Mouse (Mus musculus) lung, postnatal 10 days (tissue): ENCODE results near the gene Krt81.
A peak's percentile ranks its signal among the peaks of the same experiment; 100 is the strongest.

ENCODE experiments used
- DNase-seq: peaks from one replicate; pipeline ENCODE4 v3.0.0; 2021

Krt81 gene

DNA sequence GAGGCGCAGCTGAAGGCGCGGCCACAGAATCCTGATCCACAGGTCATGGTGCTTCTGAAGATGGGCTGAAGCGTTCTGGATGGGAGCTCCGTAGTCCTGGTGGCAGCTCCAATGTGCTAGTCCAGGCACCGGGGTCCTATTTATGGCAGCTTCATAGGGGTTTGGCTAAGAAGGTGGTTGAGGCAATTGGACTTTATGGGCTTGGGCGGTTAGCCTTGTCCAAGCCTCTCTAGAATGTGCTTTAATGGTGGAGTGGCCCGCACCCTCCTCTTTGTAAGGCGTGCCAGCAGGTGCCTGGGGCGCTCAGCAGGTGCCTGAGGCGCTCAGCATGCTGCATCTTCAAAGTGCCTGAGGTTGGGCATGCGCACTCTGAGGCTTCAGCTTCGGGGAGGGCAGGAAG, at the start of gene Krt81:
Gene Krt81, minus strand, starts transcription at position 101 of the 400 bp plus-strand sequence.
- DNase-seq, result no peak

GRCm38 (mm10) chr15:101508247-101508646, 44.7 kb upstream of the Krt81 start:
- peak; percentile 28 for DNase-seq

DNA sequence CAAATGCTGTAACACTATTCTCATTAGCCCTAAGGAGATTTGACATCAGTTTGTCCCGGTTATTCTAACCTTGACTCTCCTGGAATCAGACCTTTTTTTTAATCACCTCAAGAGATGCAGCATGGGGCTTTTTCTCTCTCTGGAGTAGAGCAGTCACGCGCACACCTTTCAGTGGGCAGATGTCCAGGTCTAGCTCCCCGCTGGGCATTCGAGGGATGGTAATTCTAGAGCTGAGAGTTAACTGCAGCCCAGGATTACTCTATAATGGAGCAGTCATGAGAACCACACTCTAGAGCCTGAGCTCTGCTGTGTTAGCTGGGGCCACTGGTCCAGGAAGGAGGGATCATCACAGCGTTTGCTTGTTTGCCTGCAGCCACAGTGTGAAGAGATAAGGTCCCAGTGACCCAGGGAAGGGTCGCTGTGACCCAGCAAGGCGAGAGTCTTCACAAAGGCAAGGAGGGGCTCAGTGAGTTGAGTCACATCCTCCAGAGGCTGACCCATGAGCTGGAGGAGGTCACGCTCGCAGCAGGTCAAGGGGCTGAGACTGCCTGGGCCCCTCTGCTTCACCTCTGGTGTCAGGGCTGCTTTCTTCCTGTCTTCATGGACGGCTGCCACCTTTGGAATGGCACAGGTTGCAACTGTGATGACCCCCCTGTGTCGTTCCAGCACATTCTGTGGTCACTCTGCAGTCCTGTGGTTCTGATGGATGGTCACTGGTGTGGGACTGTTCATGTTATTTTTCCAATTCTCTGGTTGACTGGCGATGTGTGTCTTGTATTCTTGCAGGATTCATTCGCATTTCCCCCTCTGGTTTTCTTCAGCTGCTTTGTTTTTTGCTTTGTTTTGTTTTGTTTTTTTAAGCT, 43.6 kb upstream of the Krt81 start:
- DNase-seq, result no peak

DNA sequence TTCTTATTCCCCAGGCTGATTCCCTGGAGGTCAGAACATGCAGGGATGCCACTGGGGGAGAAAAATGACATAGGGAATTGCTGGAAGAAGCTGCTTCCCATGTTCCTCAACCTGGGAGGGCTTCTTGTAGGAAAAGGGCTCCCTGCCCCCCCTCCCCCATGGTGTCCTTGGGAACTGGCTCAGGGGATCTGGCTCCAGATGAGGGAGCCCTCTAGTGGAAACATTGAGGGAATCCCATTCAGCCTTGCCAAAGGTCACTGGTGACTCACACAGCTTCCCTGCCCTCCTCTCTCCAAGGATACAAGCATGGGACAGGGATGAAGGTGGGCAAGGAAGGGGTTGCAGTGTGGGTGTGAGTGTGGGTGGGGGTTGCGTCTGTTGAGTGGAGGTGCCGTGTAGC, 33.6 kb upstream of the Krt81 start:
- DNase-seq, result peak; percentile 45

DNA sequence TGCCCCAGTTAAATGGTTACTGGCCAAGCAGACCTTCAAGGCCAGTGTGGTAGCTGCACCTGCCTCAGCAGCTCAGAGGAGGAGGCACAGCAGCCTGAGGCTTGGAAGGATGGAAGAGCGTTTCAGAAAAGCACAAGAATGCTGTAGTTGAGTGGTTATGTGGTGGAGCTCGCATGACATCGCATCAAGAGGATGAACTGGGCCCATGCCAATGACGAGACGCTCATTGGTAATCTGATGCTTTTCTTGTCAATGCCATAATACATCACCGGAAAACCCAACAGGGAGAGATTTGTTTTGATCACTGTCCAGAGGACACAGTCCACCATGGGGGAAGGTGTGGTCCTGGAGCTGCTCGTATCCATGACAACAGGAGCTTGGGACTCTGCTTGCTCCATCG, 31.7 kb upstream of the Krt81 start:
- DNase-seq, result no peak

GRCm38 (mm10) chr15:101494203-101494602, 30.7 kb upstream of the Krt81 start:
- no peak for DNase-seq

DNA sequence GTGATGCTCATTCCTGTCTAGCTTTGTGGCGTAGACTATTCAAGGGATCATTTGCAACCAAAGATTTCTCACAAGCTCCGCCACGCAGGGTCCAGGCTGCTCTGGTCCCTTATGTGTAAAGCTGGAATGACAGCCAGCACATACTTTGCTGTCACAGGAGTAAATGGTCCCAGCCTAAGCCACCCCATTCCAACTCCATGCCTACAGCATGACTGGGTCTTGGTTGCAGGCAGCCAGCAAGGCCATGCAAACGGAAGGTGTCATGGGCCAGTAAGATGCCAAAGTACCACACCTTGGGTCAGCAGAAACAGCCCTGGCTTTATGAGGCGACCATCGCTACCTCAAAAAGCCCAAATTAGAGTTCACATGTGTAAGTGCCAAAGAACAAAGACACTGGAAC, 30.2 kb upstream of the Krt81 start:
- no peak for DNase-seq

DNA sequence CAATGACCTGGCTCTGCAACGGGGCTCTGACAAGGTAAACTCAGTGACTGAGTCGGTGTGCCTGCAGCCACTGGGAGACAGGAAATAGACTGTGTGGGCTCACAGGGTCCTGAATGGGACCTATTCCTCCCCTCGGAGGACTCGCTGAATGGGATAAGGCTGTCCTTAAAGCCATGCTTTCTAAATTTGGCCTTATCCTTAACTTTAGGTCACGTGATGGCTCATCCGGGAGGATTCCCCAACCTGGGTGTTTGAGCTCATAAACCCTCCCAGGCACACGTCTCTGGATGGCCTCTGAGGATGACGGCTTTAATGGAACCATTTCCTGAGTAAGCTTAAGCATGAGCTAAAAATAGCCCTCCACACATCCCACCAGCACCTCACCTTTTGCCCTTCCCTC, 29.2 kb upstream of the Krt81 start:
- DNase-seq, result no peak

- peak; percentile 10 for DNase-seq
These were observed 27.9 kb upstream of the Krt81 start, which contains the start of gene Krt83 for GRCm38 (mm10) chr15:101491431-101491830. Gene Krt83 (minus strand): TSS chr15:101491512.

GRCm38 (mm10) chr15:101485911-101486635, 22.5 kb upstream of the Krt81 start:
- DNase-seq, result no peak

DNA sequence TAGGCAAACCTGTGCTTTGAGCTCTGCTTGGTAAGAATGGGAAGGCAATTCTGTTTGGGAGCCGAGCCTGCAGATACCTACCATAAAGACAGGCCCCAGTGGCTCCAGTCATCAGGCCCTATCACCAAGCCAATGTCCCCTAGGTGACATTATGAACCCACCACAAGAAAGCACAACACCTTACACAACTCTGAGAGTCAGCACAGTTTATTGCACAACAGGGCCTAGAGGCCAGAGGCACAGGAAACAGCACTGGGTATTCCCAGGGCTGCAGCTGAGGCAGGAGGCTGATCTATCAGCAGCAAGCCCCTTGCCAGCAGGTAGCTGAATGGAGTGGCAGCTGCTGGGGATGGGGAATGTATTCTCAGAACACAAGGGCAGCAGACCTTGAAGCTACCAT, 21.4 kb upstream of the Krt81 start:
- no peak for DNase-seq

GRCm38 (mm10) chr15:101483646-101484045, 20.1 kb upstream of the Krt81 start:
- no peak for DNase-seq

GRCm38 (mm10) chr15:101482056-101482455, 18.5 kb upstream of the Krt81 start:
- no peak for DNase-seq

DNA sequence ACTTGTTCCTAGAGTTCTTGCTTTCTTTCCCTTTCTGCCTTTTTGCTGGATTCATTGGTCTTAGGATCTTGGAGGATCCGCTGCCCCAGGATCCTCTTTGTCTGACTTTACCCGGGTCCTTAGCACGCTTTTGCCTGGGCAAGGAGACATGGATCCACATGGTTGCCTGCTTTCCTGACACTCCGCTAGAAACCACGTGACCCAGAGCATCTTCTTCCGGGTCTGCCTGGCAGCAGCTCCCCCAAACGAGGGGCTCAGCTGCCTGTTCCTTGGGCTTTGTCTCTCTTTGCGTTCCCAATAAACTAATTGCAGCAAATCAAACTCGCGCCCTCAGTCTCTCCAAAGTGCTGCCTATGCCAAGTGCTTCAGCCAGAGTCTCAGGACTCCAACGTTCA, 16.1 kb upstream of the Krt81 start:
- DNase-seq, result no peak

DNA sequence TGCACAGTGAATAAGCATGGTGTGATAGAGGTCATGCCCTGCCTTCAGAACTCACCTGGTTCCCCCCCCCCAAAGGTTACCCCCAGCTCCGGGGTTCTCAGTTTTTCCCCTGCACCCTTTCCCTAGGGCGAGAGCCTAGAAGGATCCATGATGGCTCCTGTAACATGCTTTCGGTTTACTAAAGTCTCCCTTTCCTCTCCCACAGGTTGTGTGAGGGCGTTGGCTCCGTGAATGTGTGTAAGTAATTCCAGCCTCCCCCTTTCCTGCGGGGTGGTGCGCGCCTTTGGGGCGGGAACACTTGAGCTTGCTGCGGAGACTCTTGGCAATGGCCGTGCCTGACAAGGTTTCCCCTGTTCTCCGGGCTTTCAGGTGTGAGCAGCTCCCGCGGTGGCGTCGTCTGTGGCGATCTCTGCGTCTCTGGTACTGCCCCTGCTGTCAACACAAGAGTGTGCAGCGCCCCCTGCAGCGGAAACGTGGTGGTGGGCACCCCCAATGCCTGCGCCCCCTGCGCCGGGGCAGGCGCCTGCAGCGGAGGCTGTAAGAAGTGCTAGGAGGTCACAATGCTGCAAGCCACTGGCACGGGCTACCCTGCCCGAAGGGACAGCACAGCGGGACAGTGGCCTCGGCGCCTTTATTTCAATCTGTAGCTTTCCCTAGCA, 15.6 kb upstream of the Krt81 start:
- peak; percentile 71 for DNase-seq

GRCm38 (mm10) chr15:101472952-101473528, 9.5 kb upstream of the Krt81 start, which contains the start of gene Krt86:
Gene Krt86 (plus strand): TSS chr15:101473478.
- DNase-seq, result peak; percentile 60

GRCm38 (mm10) chr15:101469093-101469492, 5.5 kb upstream of the Krt81 start:
- no peak for DNase-seq

GRCm38 (mm10) chr15:101459283-101459682, 4.3 kb downstream of the Krt81 start:
- no peak for DNase-seq

DNA sequence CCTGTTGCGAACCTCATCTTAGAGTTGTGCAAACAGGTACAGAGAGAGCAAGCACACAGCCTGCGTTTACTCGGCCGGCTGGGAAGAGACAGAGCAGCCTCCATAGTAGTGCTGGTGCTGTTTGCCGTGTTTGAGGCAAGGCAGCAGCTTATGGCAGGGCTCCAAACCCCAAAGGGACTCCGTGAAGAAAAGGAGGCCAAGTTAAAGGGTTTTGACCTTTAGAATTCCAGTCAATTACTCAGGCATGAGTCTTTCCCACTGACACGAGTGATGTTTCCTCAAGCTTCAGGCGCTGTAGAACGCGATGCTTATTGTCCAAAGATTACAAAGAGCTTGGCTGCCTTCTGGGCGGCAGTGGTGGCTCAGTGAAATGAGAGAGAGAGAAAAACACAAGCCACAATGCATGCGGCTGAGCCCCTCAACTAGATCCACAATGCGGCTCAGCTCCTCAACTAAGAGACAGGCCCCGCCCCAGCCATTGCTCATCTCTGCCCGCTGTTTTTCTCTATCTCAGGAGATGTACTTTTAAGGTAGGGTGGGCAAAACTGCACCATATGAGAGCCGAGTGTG, 5.1 kb downstream of the Krt81 start:
- no peak for DNase-seq

- DNase-seq, result no peak
These were observed 7.7 kb downstream of the Krt81 start for GRCm38 (mm10) chr15:101455891-101456290.

GRCm38 (mm10) chr15:101455292-101455691, 8.3 kb downstream of the Krt81 start:
- DNase-seq, result no peak

DNA sequence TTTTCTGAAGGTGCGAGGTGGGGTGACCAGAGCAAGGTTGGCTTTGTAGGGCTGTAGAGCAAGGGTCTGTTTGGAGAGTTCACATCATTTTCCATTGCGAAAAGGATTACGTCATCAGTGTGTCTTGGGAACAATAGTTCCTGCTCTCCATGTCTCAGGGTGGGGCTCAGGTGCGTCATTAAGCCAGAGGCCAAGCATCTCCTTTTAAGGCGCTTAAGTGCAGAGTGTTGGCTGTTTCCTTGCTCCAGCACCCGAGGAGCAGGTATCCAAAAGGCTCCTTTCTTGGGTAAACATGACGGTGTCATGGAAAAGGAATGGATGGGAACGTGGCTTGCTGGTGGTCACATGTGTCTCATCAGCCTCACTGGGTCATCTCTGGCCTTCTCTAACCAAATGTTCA, 8.8 kb downstream of the Krt81 start:
- no peak for DNase-seq
